Mouse (Mus musculus): Measurements from ENCODE around the gene Pnpla1.

DNA sequence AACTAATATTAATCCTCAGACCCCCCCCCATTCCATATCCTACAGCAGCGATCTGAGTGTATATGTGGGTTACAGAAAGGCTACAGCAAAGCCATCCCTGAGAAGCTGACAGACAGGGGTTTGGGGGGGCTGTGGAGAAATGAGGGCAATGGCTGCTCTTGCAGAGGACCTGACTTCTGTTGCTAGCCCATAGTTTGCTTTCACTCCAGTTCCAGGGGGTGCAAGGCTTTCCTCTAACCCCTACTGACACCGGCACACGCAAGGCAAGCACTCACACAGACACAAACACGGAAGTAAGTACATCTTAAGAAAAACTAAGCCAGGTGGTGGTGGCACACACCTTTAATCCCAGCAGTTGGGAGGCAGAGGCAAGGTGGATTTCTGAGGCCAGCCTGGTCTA is 71.2 kb downstream of the Pnpla1 start:
- TF ChIP-seq CTCF (IDR thresholded peaks at IDR 0.05; ENCODE audit: borderline replicate concordance, insufficient read depth, low read length), result no peak
- TF ChIP-seq POLR2A (IDR thresholded peaks at IDR 0.05; ENCODE audit: low read depth, low read length), result no peak

All from embryonic fibroblast, embryonic 13.5 days (primary cell).